Mouse (Mus musculus) cerebellum, adult 11 months (tissue): ENCODE data around the gene Gpr18.
"Not testable (repeated sequence)": the region's sequence is repeated elsewhere in the genome, so short reads cannot be mapped to it uniquely, and the experiment has no call there.

Source experiments
- DNase-seq: peaks from one replicate; pipeline ENCODE4 v3.0.0; 2022

Gpr18 gene

GRCm38 (mm10) chr14:121879266-121879840 lies 36.2 kb downstream of the Gpr18 start:
- DNase-seq = no peak

- no peak for DNase-seq
Measured at GRCm38 (mm10) chr14:121878859-121879206, 36.7 kb downstream of the Gpr18 start.

GRCm38 (mm10) chr14:121878176-121878858 lies 37.3 kb downstream of the Gpr18 start, which contains the start of gene Ubac2:
Gene Ubac2 (plus strand): TSS chr14:121878620.
- DNase-seq = peak; percentile 99

- no peak for DNase-seq
Measured at GRCm38 (mm10) chr14:121877640-121878039, 37.9 kb downstream of the Gpr18 start.

DNA sequence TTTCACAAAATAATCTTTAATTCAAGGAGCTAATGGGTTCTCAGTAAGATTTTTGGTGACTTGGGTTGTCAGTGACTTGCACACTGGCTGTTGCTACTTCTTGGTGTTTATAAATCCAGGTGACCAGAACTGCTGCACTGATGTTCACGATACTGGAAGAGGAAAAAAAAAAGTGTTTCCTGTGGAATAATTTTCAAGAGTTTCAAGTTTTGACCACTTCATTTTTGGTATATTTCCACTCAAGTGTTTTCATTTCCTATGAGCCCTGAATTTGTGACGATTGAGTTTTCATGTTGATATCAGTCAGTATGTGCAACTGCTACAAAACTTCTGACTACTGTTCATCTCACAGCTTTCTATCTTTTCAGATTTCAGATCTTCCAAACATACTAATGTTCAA lies 38.7 kb downstream of the Gpr18 start:
- DNase-seq = no peak

DNA sequence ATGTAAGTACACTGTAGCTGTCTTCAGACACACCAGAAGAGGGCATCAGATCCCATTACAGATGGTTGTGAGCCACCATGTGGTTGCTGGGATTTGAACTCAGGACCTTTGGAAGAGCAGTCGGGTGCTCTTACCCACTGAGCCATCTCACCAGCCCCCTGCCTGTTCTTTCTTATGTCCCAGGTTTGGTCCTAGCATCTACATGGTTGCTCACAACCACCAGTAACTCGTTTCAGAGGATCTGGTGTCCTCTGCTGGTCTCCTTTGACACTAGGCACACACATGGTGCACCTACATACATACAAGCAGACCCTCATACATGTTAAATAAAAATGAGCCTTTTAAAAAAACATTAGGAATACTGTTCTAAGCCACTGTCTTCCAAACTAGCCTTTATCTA lies 39.4 kb downstream of the Gpr18 start:
- not testable (repeated sequence) for DNase-seq

GRCm38 (mm10) chr14:121873646-121874045 lies 41.9 kb downstream of the Gpr18 start:
- DNase-seq = no peak

GRCm38 (mm10) chr14:121873172-121873571 lies 42.4 kb downstream of the Gpr18 start:
- DNase-seq = no peak

- no peak for DNase-seq
Measured at GRCm38 (mm10) chr14:121872760-121873159, 42.8 kb downstream of the Gpr18 start.

GRCm38 (mm10) chr14:121869111-121869510 lies 46.5 kb downstream of the Gpr18 start:
- DNase-seq = no peak

DNA sequence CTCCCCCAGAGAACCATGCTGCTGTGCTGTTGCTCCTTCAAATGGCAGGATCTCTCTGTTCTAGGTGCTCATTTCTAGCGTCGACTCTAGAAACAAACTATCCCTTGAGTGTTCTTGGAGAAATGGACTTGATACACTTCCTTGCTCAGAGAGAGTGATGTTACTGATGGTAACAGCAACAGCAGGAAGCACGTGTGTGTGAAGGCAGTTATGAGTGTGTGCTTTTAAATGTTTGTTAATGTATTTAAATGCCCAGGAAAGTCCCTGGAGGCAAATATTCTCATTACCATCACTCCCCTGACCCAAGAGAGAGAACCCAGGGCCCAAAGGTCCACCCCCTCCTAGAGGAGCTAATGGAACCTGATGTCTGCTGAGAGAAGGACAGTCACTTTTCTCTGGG lies 49.0 kb downstream of the Gpr18 start:
- no peak for DNase-seq

DNA sequence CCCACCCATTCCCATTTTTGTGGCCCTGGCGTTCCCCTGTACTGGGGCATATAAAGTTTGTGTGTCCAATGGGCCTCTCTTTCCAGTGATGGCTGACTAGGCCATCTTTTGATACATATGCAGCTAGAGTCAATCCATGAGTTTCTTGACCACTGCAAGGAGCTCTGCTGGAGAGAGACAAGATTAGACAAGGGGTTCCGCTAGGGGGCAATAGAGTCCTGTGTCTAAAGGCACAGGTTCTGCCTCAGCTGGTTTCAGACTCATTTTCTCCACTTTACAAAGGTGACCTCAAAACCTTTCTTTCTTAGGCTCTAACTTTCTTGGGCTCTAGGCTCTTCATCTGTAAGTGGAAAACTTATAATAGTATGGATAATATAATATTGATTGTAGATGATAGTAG lies 50.4 kb downstream of the Gpr18 start:
- DNase-seq = peak; percentile 62
